In the genomic region with DNA sequence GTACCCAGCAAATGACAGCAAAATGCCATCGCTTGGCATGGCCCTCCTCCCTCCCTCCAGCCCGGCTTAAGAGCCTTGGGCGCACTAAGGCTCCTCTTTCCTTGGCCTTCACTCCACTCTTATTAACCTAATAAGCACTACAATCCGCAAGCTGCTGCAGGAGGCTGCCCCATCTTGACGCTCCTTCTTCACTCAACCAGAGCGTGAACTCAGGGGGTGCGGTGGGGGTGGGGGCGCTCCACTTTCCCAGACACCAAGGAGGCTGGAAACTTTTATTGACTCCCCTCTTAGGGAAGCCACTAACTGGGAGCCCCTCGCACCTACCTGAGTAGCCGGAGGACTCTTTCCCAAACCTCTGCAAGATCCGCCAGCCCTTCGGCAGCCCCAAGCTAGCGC, we compare ENCODE assay signal across 8 mouse cellular contexts. TPM values are rescaled to one million over a fixed set of nuclear protein-coding genes. Genes with fewer than 3 reads are reported as not detected.
DNase-seq lines count a peak whose midpoint lies in the region; ATAC-seq and TF ChIP-seq lines count a peak whose summit lies in the region.

No protein-coding gene starts in this region.

- 1% methylated on average over 13 of the region's 13 CpGs for WGBS in heart, embryonic 10.5 days
- WGBS in embryonic facial prominence, embryonic 14.5 days, result under 1% methylated on average over 13 of the region's 13 CpGs
- WGBS in intestine, embryonic 14.5 days, result under 1% methylated on average over 13 of the region's 13 CpGs
- 0% methylated on average over 13 of the region's 13 CpGs for WGBS in midbrain, embryonic 14.5 days

- peak overlapping the region; percentile 82 for H3K4me3 ChIP-seq in heart, embryonic 10.5 days
- H3K4me3 ChIP-seq in ES-Bruce4 (ENCODE audit: low read depth, low read length), result peak overlapping the region; percentile 92
- peak overlapping the region; percentile 57 for H3K4me3 ChIP-seq in embryonic facial prominence, embryonic 14.5 days (ENCODE audit: low read depth, low read length)
- peak overlapping the region; percentile 65 for H3K4me3 ChIP-seq in intestine, embryonic 14.5 days (ENCODE audit: low read depth, low read length)
- peak overlapping the region; percentile 76 for H3K4me3 ChIP-seq in midbrain, embryonic 14.5 days (replicated peaks; ENCODE audit: low read depth, low read length)

- 0 out of 2 replicates have a peak, but pooled peaks cover 4% of the 10 kb centered on the region for H3K4me1 ChIP-seq in heart, embryonic 10.5 days
- no peaks in the 10 kb centered on the region for H3K4me1 ChIP-seq in ES-Bruce4 (ENCODE audit: control insufficient read depth, insufficient read depth, low read length)
- H3K4me1 ChIP-seq in embryonic facial prominence, embryonic 14.5 days (ENCODE audit: control insufficient read depth, insufficient read depth, low read length), result no peaks in the 10 kb centered on the region
- H3K4me1 ChIP-seq in intestine, embryonic 14.5 days (replicated peaks; ENCODE audit: control insufficient read depth, insufficient read depth, low read length), result 0 out of 2 replicates have a peak, but pooled peaks cover 5% of the 10 kb centered on the region
- peaks cover 5% of the 10 kb centered on the region; the same call in 1 of the 2 replicates for H3K4me1 ChIP-seq in midbrain, embryonic 14.5 days (ENCODE audit: control insufficient read depth, insufficient read depth, low read length)

- no peaks in the 10 kb centered on the region for H3K36me3 ChIP-seq in heart, embryonic 10.5 days
- no peaks in the 10 kb centered on the region for H3K36me3 ChIP-seq in ES-Bruce4 (ENCODE audit: control insufficient read depth, insufficient read depth, low read length, poor library complexity, severe bottlenecking)
- no peaks in the 10 kb centered on the region; the same call in 1 of the 2 replicates for H3K36me3 ChIP-seq in embryonic facial prominence, embryonic 14.5 days (ENCODE audit: control insufficient read depth, insufficient read depth, low read length)
- no peaks in the 10 kb centered on the region for H3K36me3 ChIP-seq in intestine, embryonic 14.5 days (ENCODE audit: control insufficient read depth, insufficient read depth, low read length)
- H3K36me3 ChIP-seq in midbrain, embryonic 14.5 days (ENCODE audit: control insufficient read depth, insufficient read depth, low read length), result 0 out of 2 replicates have a peak, but pooled peaks cover 4% of the 10 kb centered on the region

- TF ChIP-seq EP300 in ES-Bruce4 (IDR thresholded peaks at IDR 0.05; ENCODE audit: insufficient read depth, low read depth, low read length), result no peak

- TF ChIP-seq POLR2A in ES-Bruce4 (IDR thresholded peaks at IDR 0.05; ENCODE audit: insufficient read depth, low read length), result no peak

- H3K9ac ChIP-seq in ES-Bruce4 (ENCODE audit: low read depth, poor library complexity, severe bottlenecking), result peak overlapping the region; percentile 79
- peak overlapping the region; percentile 74 for H3K9ac ChIP-seq in embryonic facial prominence, embryonic 14.5 days (ENCODE audit: low read depth, low read length)
- peak overlapping the region; percentile 58 for H3K9ac ChIP-seq in intestine, embryonic 14.5 days (ENCODE audit: low read length)
- H3K9ac ChIP-seq in midbrain, embryonic 14.5 days (replicated peaks; ENCODE audit: low read length), result peak overlapping the region; percentile 79

- H3K9me3 ChIP-seq in heart, embryonic 10.5 days, result no peaks in the 10 kb centered on the region
- no peaks in the 10 kb centered on the region for H3K9me3 ChIP-seq in ES-Bruce4 (replicated peaks; ENCODE audit: control insufficient read depth, insufficient read depth, low read length, poor library complexity, severe bottlenecking)
- no peaks in the 10 kb centered on the region for H3K9me3 ChIP-seq in embryonic facial prominence, embryonic 14.5 days (ENCODE audit: control insufficient read depth, low read length)
- no peaks in the 10 kb centered on the region for H3K9me3 ChIP-seq in intestine, embryonic 14.5 days (ENCODE audit: control insufficient read depth, low read length)
- H3K9me3 ChIP-seq in midbrain, embryonic 14.5 days (ENCODE audit: control insufficient read depth, low read length), result no peaks in the 10 kb centered on the region

- peak; percentile 77 for DNase-seq in heart, embryonic 10.5 days (ENCODE audit: low spot score)
- no peak for DNase-seq in heart, adult 9 months (ENCODE audit: low spot score in 2 of 2)
- DNase-seq in embryonic facial prominence, embryonic 14.5 days (ENCODE audit: low spot score), result peak; percentile 39
- no peak for DNase-seq in intestine, embryonic 14.5 days (ENCODE audit: low spot score)
- DNase-seq in midbrain, embryonic 14.5 days, result peak; percentile 55
- no peak for DNase-seq in layer of hippocampus, adult 8-10 months (ENCODE audit: low spot score in 2 of 2)
- DNase-seq in layer of hippocampus, postnatal 14 days (ENCODE audit: low spot score in 2 of 2), result no peak

- H3K27ac ChIP-seq in heart, embryonic 10.5 days, result peak overlapping the region; percentile 89
- H3K27ac ChIP-seq in ES-Bruce4 (ENCODE audit: insufficient read depth, low read length), result no peak overlapping the region
- H3K27ac ChIP-seq in embryonic facial prominence, embryonic 14.5 days (replicated peaks; ENCODE audit: low read depth, low read length), result peak overlapping the region; percentile 17
- H3K27ac ChIP-seq in intestine, embryonic 14.5 days (ENCODE audit: low read depth), result peak overlapping the region; percentile 4; the same call in 1 of the 2 replicates
- H3K27ac ChIP-seq in midbrain, embryonic 14.5 days (replicated peaks; ENCODE audit: low read depth, low read length), result peak overlapping the region; percentile 64

- TF ChIP-seq CTCF in ES-Bruce4 (IDR thresholded peaks at IDR 0.05; ENCODE audit: low read depth, low read length), result no peak

- ATAC-seq in embryonic facial prominence, embryonic 14.5 days (ENCODE audit: low read depth), result no peak; the same call in 1 of the 2 replicates
- ATAC-seq in intestine, embryonic 14.5 days (replicated peaks; ENCODE audit: low FRiP score, low TSS enrichment, low read depth), result no peak; the same call in 1 of the 2 replicates
- no peak; the same call in none of the 2 replicates for ATAC-seq in midbrain, embryonic 14.5 days (ENCODE audit: low FRiP score, low TSS enrichment)

- no peaks in the 10 kb centered on the region for H3K27me3 ChIP-seq in heart, embryonic 10.5 days (ENCODE audit: insufficient read depth, poor library complexity, severe bottlenecking)
- no peaks in the 10 kb centered on the region for H3K27me3 ChIP-seq in ES-Bruce4 (ENCODE audit: control insufficient read depth, insufficient read depth, low read length, poor library complexity, severe bottlenecking)
- H3K27me3 ChIP-seq in embryonic facial prominence, embryonic 14.5 days (replicated peaks; ENCODE audit: control insufficient read depth, insufficient read depth, low read length), result no peaks in the 10 kb centered on the region
- H3K27me3 ChIP-seq in intestine, embryonic 14.5 days (replicated peaks; ENCODE audit: control insufficient read depth, insufficient read depth, low read length), result no peaks in the 10 kb centered on the region
- no peaks in the 10 kb centered on the region for H3K27me3 ChIP-seq in midbrain, embryonic 14.5 days (ENCODE audit: control insufficient read depth, insufficient read depth, low read length)

- H3K4me2 ChIP-seq in embryonic facial prominence, embryonic 14.5 days (ENCODE audit: low read depth, low read length), result peak overlapping the region; percentile 83
- peak overlapping the region; percentile 73 for H3K4me2 ChIP-seq in intestine, embryonic 14.5 days (ENCODE audit: low read length)
- H3K4me2 ChIP-seq in midbrain, embryonic 14.5 days (ENCODE audit: low read length), result peak overlapping the region; percentile 80

RNA-seq across cellular contexts. Expression of gene Tmtc3, which starts 0.5 kb away (rescaled TPM):
- 23.1 and 25.5 TPM in 2 replicates for polyA plus RNA-seq in heart, embryonic 10.5 days (2016; fragmentation: Nextera tagmentation; extraction: Ambion mirVana)
- 42.7 and 44.4 TPM in 2 replicates for polyA plus RNA-seq in ES-Bruce4 (2011; ENCODE audit: insufficient read depth, insufficient read length, low read depth, missing spikeins)
- 22.7 and 23.1 TPM in 2 replicates for polyA plus RNA-seq in embryonic facial prominence, embryonic 14.5 days (2014; fragmentation: Nextera tagmentation; extraction: Ambion mirVana)
- polyA plus RNA-seq in intestine, embryonic 14.5 days (2014; fragmentation: Nextera tagmentation; extraction: Ambion mirVana), result 23.6 and 26.6 TPM in 2 replicates
- polyA plus RNA-seq in midbrain, embryonic 14.5 days (2014; fragmentation: Nextera tagmentation; extraction: Ambion mirVana), result 10.3 and 11.7 TPM in 2 replicates
- total RNA-seq in layer of hippocampus, adult 8-10 months (2022), result 10 to 100 TPM; 10.2 to 15.6 (median 12.9) TPM
- 10 to 100 TPM; 11.3 to 13.3 TPM for total RNA-seq in layer of hippocampus, postnatal 14 days (2021)

RNA-seq across cellular contexts. Expression of gene Cep290, which starts 0.7 kb away (rescaled TPM):
- 3.1 and 4.5 TPM in 2 replicates for polyA plus RNA-seq in heart, embryonic 10.5 days (2016; fragmentation: Nextera tagmentation; extraction: Ambion mirVana)
- 25.1 and 28.7 TPM in 2 replicates for polyA plus RNA-seq in ES-Bruce4 (2011; ENCODE audit: insufficient read depth, insufficient read length, low read depth, missing spikeins)
- polyA plus RNA-seq in embryonic facial prominence, embryonic 14.5 days (2014; fragmentation: Nextera tagmentation; extraction: Ambion mirVana), result 5.6 and 6.2 TPM in 2 replicates
- 5.3 and 6.0 TPM in 2 replicates for polyA plus RNA-seq in intestine, embryonic 14.5 days (2014; fragmentation: Nextera tagmentation; extraction: Ambion mirVana)
- 7.4 TPM in 2 replicates for polyA plus RNA-seq in midbrain, embryonic 14.5 days (2014; fragmentation: Nextera tagmentation; extraction: Ambion mirVana)
- 10 to 100 TPM; 14.0 to 16.3 (median 14.6) TPM for total RNA-seq in layer of hippocampus, adult 8-10 months (2022)
- total RNA-seq in layer of hippocampus, postnatal 14 days (2021), result 10 to 100 TPM; 11.0 to 12.4 TPM

Comparison
In these comparisons a context has a peak if more than half of its experiments do, and no peak if none do; other contexts are left out.
1. DNase-seq: peak in heart, embryonic 10.5 days (single experiment), embryonic facial prominence, embryonic 14.5 days (single experiment) and midbrain, embryonic 14.5 days (single experiment); none in heart, adult 9 months (0 of 2), intestine, embryonic 14.5 days (single experiment), layer of hippocampus, adult 8-10 months (0 of 2) and layer of hippocampus, postnatal 14 days (0 of 2).
2. Peak in every context shown above with its lines, with median percentiles within 50 percentile points of each other: H3K4me3 ChIP-seq, H3K9ac ChIP-seq and H3K4me2 ChIP-seq.